Mouse (Mus musculus): ENCODE measurements at regions not wholly inside any gene's neighbourhood (a gene's known extent, or its start where the extent isn't known, plus 50 kb on each side); places are given as distances from the start of the nearest gene placed in this dataset.

- DNase-seq (ENCODE audit: low spot score in 2 of 2) = no peak
These were observed 68.6 kb upstream of the Zfp637 start for GRCm38 (mm10) chr6:117772396-117772795.

GRCm38 (mm10) chr6:117775304-117776050 lies 65.5 kb upstream of the Zfp637 start:
- no peak for DNase-seq (ENCODE audit: low spot score in 2 of 2)

- DNase-seq (ENCODE audit: low spot score in 2 of 2) = no peak
These were observed 63.0 kb upstream of the Zfp637 start for GRCm38 (mm10) chr6:117778027-117778426.

- no peak for DNase-seq (ENCODE audit: low spot score in 2 of 2)
These were observed 62.5 kb upstream of the Zfp637 start for GRCm38 (mm10) chr6:117778481-117778880.

GRCm38 (mm10) chr6:117779020-117779419 lies 62.0 kb upstream of the Zfp637 start:
- no peak for DNase-seq (ENCODE audit: low spot score in 2 of 2)

GRCm38 (mm10) chr6:117788580-117789540 lies 52.1 kb upstream of the Zfp637 start:
- DNase-seq (ENCODE audit: low spot score in 2 of 2) = no peak

- DNase-seq (ENCODE audit: low spot score in 2 of 2) = no peak
These were observed 50.4 kb upstream of the Zfp637 start for GRCm38 (mm10) chr6:117790581-117790980.

Measured in adrenal gland, postnatal 4 days (tissue).